Mouse (Mus musculus): Measurements from ENCODE around the gene Zfp984. TPM values are rescaled to one million over a fixed set of nuclear protein-coding genes. Genes with fewer than 3 reads are reported as not detected.
"Not testable (repeated sequence)": the region's sequence is repeated elsewhere in the genome, so short reads cannot be mapped to it uniquely, and the experiment has no call there.

Zfp984 gene
- total RNA-seq, 1 experiment from 2014 or later: 44.7 TPM

DNA sequence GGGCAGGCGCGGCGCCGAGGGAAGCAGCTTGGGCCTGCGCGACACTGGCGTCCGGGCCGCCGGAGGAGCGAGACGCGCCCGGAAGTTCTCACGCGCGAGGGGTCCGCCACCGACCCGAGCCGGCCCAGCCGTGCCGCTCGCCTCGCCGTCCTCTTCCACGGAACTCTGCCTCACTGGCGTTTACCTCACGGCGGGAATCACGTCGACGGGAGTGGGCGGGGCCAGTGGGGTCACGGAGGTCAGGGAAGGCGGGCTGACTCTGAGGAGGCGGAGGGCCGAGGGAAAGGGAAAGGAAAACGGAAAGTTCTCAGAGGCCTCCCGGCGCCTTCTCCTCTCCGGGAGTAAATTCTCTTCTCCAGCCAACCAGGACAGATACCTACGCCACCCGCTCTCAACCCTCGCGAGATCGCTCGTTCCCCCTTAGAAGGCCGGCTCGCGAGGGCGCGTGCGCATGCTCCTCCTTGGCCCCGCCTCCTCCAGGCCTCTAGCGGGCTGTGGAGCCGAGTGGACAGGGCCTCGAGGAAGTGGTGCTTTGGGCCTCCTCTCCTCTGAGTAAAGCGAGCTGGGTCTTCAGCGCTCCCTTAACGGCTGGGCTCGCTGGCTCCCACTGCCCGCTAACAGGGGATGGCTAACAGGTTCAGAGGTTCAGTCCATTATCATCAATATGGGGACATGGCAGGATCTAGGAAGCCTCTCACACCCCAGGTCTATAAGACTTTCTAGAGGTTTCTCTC is 70.8 kb downstream of the Zfp984 start:
- not testable (repeated sequence) for ATAC-seq (ENCODE audit: extremely low read depth, insufficient number of reproducible peaks, low FRiP score, poor library complexity, severe bottlenecking)

Other genes starting within 250 kb of the Zfp984 start
- gene Zfp979, start 167.3 kb downstream of the Zfp984 start, total RNA-seq (2017): not detected in 2 replicates
- gene Zfp534, start 107.2 kb downstream of the Zfp984 start, total RNA-seq (2017): 0.25 TPM in 1 of 2 replicates, not detected in the other
- gene Zfp933, start 38.6 kb upstream of the Zfp984 start, total RNA-seq (2017): 10.3 and 10.8 TPM in 2 replicates
- 67.3 and 77.2 TPM in 2 replicates for gene Miip, start 59.0 kb upstream of the Zfp984 start, total RNA-seq (2017)
- gene Fv1, start 59.2 kb upstream of the Zfp984 start, total RNA-seq (2017): 20.9 and 22.0 TPM in 2 replicates
- gene Mfn2, start 94.9 kb upstream of the Zfp984 start, total RNA-seq (2017): 22.2 and 28.7 TPM in 2 replicates
- gene Plod1, start 127.0 kb upstream of the Zfp984 start, total RNA-seq (2017): 15.5 and 15.7 TPM in 2 replicates
- 50.6 and 53.2 TPM in 2 replicates for gene 2510039O18Rik, start 131.1 kb upstream of the Zfp984 start, total RNA-seq (2017)
- gene Nppb, start 176.0 kb upstream of the Zfp984 start, total RNA-seq (2017): not detected in 2 replicates
- not detected in 2 replicates for gene Nppa, start 190.9 kb upstream of the Zfp984 start, total RNA-seq (2017)
- 14.9 and 16.5 TPM in 2 replicates for gene Clcn6, start 229.0 kb upstream of the Zfp984 start, total RNA-seq (2017)
- gene Mthfr, start 229.3 kb upstream of the Zfp984 start, total RNA-seq (2017): 10.0 and 20.0 TPM in 2 replicates